Mouse (Mus musculus) stomach, postnatal 0 days (tissue): Measurements from ENCODE around the gene Kantr. TPM values are rescaled to one million over a fixed set of nuclear protein-coding genes. Genes with fewer than 3 reads are reported as not detected.
A peak's percentile ranks its signal among the peaks of the same experiment; 100 is the strongest.
"Not testable (repeated sequence)": the region's sequence is repeated elsewhere in the genome, so short reads cannot be mapped to it uniquely, and the experiment has no call there.

Source experiments
- ATAC-seq: fragments of 200-750 bp; cut with Nextera tagmentation; 2 replicates; pipeline ENCODE4 v1.8.0; 2017; ENCODE audit not compliant: low FRiP score, low TSS enrichment
- DNase-seq: peaks from one replicate; pipeline ENCODE4 v3.0.0-alpha.2; 2016; ENCODE audit warnings: low spot score
- H3K27ac ChIP-seq: fragments of 300-500 bp; sonication (generic); replicated peaks from 2 replicates; pipeline ENCODE4 v1.5.1; 2014; ENCODE audit warnings: mild to moderate bottlenecking, control low read depth
- H3K27me3 ChIP-seq: fragments of 300-500 bp; sonication (generic); 2 replicates; pipeline ENCODE4 v1.6.1; 2014; ENCODE audit warnings: low read length; ENCODE audit not compliant: control insufficient read depth, insufficient read depth
- H3K36me3 ChIP-seq: fragments of 300-500 bp; sonication (generic); 2 replicates; pipeline ENCODE4 v1.6.1; 2014; ENCODE audit warnings: low read length, mixed read lengths; ENCODE audit not compliant: control insufficient read depth, insufficient read depth
- H3K4me1 ChIP-seq: fragments of 300-500 bp; sonication (generic); replicated peaks from 2 replicates; pipeline ENCODE4 v1.6.1; 2014; ENCODE audit warnings: antibody characterized with exemption; ENCODE audit not compliant: control insufficient read depth, insufficient read depth
- H3K4me2 ChIP-seq: fragments of 300-500 bp; sonication (generic); replicated peaks from 2 replicates; pipeline ENCODE4 v1.6.1; 2014; ENCODE audit warnings: low read depth, mild to moderate bottlenecking, control low read depth, moderate library complexity
- H3K4me3 ChIP-seq: fragments of 300-500 bp; sonication (generic); 2 replicates; pipeline ENCODE4 v1.5.1; 2014; ENCODE audit warnings: low read depth, low read length, control low read depth
- H3K9ac ChIP-seq: fragments of 300-500 bp; sonication (generic); 2 replicates; pipeline ENCODE4 v1.6.1; 2014; ENCODE audit warnings: mild to moderate bottlenecking, low read length, control low read depth, mixed read lengths
- H3K9me3 ChIP-seq: fragments of 300-500 bp; sonication (generic); 2 replicates; pipeline ENCODE4 v1.6.1; 2016; ENCODE audit warnings: low read length; ENCODE audit not compliant: control insufficient read depth
- CTCF ChIP-seq: IDR thresholded peaks from 2 replicates; pipeline ENCODE4 v1.5.1; 2016; ENCODE audit warnings: antibody characterized with exemption, low read depth, mild to moderate bottlenecking, moderate library complexity
- EP300 ChIP-seq: optimal IDR thresholded peaks from 2 replicates; pipeline ENCODE3; 2016; ENCODE audit warnings: antibody characterized with exemption
- WGBS: fragments of 180-500 bp; shearing (Covaris S2); extraction: QIAGEN DNeasy Blood & Tissue Kit; methylation state at CpG from one replicate; pipeline ENCODE4 v1.1.7; 2014; 5-methylcytosine and 5-hydroxymethylcytosine counted together
- polyA plus RNA-seq: library from polyadenylated mRNA; unstranded; fragments of >200 nt; fragmentation: Nextera tagmentation; extraction: Ambion mirVana; gene quantifications from 2 replicates; pipeline ENCODE4 v1.2.1, GENCODE M21; 2015

The Kantr gene
- polyA plus RNA-seq, 1 experiment from 2014 or later: 5.4 TPM

GRCm38 (mm10) chrX:152336546-152337332, 9.4 kb upstream of the Kantr start:
- Histone ChIP-seq H3K36me3 (no peaks in the 10 kb centered on the region), H3K4me1 (no peaks in the 10 kb centered on the region), H3K27me3 (no peaks in the 10 kb centered on the region), H3K9me3 (no peaks in the 10 kb centered on the region), H3K4me2 (peak overlapping the region; percentile 46), H3K9ac (peak overlapping the region; percentile 54), H3K27ac (peak overlapping the region; percentile 88), H3K4me3 (peak overlapping the region; percentile 6; the same call in 1 of the 2 replicates)
- ATAC-seq (peak; percentile 99), DNase-seq (peak; percentile 87)
- 14% methylated on average over 33 of the region's 33 CpGs for WGBS
- no peak for TF ChIP-seq EP300
- TF ChIP-seq CTCF: no peak; the same call in 1 of the 2 replicates

GRCm38 (mm10) chrX:152336123-152336522, 8.8 kb upstream of the Kantr start:
- not testable (repeated sequence) for H3K4me3 ChIP-seq, ATAC-seq, DNase-seq, H3K36me3 ChIP-seq, H3K27ac ChIP-seq, H3K4me2 ChIP-seq, H3K9ac ChIP-seq, H3K9me3 ChIP-seq, H3K4me1 ChIP-seq, H3K27me3 ChIP-seq
- 51% methylated on average over 4 of the region's 4 CpGs for WGBS

- H3K4me3 ChIP-seq, H3K27ac ChIP-seq, H3K27me3 ChIP-seq, H3K9ac ChIP-seq, H3K4me2 ChIP-seq, ATAC-seq, DNase-seq, H3K36me3 ChIP-seq, H3K9me3 ChIP-seq, H3K4me1 ChIP-seq: not testable (repeated sequence)
These were observed 2.1 kb upstream of the Kantr start for GRCm38 (mm10) chrX:152329400-152329799.

GRCm38 (mm10) chrX:152327689-152328052, 376 bp upstream of the Kantr start:
- Histone ChIP-seq H3K4me3 (peak overlapping the region; percentile 50), H3K4me1 (no peaks in the 10 kb centered on the region), H3K36me3 (no peaks in the 10 kb centered on the region), H3K27me3 (no peaks in the 10 kb centered on the region), H3K9me3 (no peaks in the 10 kb centered on the region), H3K4me2 (peak overlapping the region; percentile 61), H3K27ac (0 out of 2 replicates have a peak overlapping the region, but pooled peaks have one; percentile 24), H3K9ac (peak overlapping the region; percentile 27; the same call in 1 of the 2 replicates)
- peak; percentile 14; the same call in 1 of the 2 replicates for ATAC-seq
- DNase-seq: no peak
- 13% methylated on average over 8 of the region's 8 CpGs for WGBS
- TF ChIP-seq CTCF (no peak), EP300 (no peak)

- DNase-seq (peak; percentile 21), ATAC-seq (no peak)
- Histone ChIP-seq H3K36me3 (no peaks in the 10 kb centered on the region), H3K27me3 (no peaks in the 10 kb centered on the region), H3K4me3 (no peak overlapping the region), H3K4me1 (no peaks in the 10 kb centered on the region), H3K27ac (no peak overlapping the region), H3K4me2 (no peak overlapping the region), H3K9me3 (no peaks in the 10 kb centered on the region), H3K9ac (no peak overlapping the region)
- WGBS: 90% methylated on average over 1 of the region's 1 CpGs
- TF ChIP-seq CTCF (peak; percentile 47), EP300 (no peak)
These were observed 3.7 kb downstream of the Kantr start for GRCm38 (mm10) chrX:152323584-152323983.

- Histone ChIP-seq H3K36me3 (no peaks in the 10 kb centered on the region), H3K4me2 (no peak overlapping the region), H3K27me3 (no peaks in the 10 kb centered on the region), H3K4me3 (no peak overlapping the region), H3K4me1 (no peaks in the 10 kb centered on the region), H3K9ac (no peak overlapping the region), H3K9me3 (no peaks in the 10 kb centered on the region), H3K27ac (no peak overlapping the region)
- ATAC-seq (no peak), DNase-seq (no peak)
- TF ChIP-seq EP300 (no peak), CTCF (no peak)
- 35% methylated on average over 2 of the region's 2 CpGs for WGBS
These were observed 4.5 kb downstream of the Kantr start for GRCm38 (mm10) chrX:152322776-152323175.
